Mouse (Mus musculus) urinary bladder, postnatal 14 days (tissue): ENCODE data around the gene Kng1.
"Not testable (repeated sequence)": the region's sequence is repeated elsewhere in the genome, so short reads cannot be mapped to it uniquely, and the experiment has no call there.

Experiments
- DNase-seq: peaks from one replicate; pipeline ENCODE4 v3.0.0; 2021; ENCODE audit warnings: low spot score

Kng1 gene

DNA sequence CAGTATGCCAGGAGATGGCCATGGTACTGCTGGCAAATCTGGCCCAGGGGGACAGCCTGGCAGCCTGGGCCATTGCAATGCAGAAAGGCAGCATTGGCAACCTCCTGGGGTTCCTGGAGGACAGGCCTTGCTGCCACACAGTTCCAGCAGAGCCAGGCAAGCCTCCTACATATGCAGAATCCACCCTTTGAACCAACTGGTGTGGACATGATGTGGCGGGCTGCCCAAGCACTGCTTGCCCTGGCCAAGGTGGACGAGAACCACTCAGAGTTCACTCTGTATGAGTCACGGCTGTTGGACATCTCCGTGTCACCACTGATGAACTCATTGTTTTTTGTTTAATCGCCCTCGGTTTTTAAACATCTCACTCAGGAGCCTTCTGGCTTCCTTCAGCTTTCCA, 36.5 kb downstream of the Kng1 start:
- DNase-seq: no peak

DNA sequence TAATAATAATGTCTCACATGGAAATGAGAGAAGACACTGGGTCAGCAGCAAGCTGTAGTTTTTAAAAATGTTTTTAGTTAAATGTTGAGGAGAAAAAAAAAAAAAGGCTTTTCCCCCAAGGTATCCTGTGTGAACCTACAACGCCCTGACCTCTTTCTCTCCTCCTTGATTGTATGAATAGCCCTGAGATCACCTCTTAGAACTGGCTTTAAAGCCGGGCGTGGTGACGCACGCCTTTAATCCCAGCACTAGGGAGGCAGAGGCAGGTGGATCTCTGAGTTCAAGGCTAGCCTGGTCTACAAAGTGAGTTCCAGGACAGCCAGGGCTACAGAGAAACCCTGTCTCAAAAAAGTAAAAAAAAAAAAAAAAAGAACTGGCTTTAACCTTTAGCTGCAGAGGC, 37.9 kb downstream of the Kng1 start:
- DNase-seq: not testable (repeated sequence)

DNA sequence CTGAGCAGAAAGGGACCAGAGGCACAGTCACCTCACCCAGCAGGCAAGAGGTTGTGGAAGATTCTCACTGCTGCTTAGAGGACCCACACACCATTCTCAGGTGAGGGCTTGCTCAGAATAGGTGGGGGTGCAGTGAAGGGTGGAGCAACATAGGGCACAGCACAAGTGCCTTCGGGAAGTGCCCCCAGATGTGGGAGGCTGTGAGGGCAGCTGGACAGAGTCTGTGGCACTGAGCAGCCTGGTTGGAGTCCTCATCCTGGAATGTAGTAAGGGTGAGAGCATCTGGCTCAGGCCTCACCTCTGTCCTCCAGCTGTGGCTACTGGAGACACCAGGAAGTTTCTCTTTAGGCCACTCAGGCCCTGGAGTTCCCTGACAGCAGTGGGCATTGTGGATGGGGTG, 39.2 kb downstream of the Kng1 start:
- DNase-seq: not testable (repeated sequence)

DNA sequence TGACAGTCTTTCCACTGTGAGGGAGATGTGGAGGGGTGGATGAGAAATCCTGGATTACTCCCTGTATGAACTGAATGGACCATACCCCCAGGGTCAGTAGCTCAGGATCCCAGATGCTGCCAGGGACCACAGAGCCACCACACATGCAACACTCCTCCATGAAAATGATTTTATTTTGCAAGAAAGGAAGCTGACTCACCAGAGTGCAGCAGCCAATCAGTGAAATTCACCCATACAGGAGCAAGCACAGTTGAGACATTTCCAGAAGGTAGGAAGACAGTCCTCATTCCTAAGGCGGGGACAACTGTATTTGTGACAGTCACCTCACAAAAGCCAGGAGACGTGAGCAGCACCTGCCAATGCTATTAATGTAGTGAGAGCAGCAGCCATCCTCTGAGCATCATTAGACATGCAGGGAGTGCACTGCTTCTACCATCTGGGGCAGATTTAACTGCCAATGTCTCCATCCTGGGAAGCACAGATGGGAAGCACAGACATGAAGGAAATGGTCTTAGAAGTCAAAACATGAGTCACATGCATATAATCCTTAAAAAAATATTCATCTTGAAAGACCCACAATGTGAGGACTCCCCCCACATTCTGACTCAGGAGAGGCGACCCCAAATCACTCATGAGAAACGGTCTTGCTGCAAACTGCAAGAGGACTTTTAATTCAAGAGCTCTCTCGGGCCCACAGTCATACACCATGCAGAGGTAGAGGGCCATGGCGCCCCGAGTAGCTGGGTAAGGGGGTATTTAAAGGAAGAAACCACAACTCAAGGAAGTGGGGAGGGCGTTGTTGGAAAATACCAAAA, 39.8 kb downstream of the Kng1 start:
- DNase-seq: not testable (repeated sequence)

DNA sequence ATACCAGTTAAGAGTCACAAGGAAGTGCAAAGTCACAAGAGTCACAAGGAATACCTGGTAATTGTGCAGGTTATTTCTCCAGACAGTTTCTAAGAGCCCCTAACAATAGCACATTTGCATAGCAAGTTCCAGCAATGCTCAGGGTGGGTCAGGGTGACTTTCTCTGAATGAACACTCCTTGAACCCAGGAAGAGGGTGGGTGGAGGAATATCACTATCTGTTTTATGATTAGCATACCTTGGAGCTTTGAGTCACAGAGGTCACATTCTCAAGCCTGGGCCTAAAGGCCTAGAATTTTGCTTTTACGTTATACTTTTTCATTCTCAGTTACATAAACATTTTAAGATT, 40.4 kb downstream of the Kng1 start:
- not testable (repeated sequence) for DNase-seq

DNA sequence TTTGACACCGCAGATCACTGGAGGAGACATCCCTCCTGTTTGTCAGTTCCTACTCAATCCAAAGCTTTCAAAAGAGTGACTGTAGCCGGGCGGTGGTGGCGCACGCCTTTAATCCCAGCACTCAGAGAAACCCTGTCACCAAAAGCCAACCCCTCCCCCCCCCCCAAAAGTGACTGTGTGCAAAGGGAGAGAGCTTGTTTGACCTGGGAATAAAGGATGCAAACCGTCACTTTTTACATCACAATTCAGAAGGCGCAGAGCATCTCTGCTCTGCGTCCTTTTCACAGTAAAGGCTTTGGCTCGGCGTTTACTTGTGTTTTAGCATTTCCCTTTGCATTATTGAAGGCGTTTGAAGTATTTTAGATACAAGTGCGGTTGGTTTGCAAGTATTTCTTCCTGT, 42.0 kb downstream of the Kng1 start:
- DNase-seq: no peak

DNA sequence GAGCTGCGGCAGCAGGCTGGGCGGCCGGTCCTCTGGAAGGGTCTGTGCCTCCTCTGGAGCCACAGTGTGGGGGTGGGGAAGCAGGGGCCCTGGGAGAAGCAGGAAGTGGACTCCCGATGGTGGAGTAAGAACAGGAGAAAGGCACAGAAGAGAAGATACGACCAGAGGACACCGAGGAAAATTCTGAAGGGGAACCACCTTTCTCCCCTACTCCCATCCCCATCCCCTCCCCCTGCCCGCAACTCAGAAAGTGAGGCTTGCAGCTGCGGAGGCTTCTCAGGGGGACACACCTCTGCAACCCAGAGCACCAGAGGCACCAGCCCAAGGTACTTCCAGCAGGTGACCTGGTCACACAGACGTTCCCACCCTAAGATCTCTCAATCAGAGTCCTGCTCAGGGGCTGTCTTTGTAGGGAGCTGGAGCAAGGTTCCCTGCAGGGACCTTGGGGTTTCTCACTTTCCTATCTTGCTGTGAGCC, 42.5 kb downstream of the Kng1 start:
- no peak for DNase-seq

DNA sequence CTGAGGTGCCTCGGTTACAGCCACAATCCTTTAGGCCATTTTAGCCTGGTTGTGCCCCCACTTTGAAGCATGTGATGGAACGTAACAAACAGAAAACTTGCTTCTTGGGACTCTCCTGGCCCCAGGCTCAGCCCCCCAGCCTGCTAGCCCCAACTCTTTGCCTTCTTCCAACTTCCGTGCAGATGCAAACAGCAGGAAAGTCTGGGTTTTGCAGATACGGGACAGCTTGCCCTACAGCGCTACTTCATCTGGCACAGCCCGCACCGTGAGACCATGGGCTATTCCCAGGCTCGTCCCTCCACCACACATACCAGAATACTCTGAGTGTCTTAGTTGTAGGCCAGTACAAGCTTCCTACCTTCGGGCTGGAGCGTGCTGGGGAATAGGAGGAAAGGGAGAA, 42.9 kb downstream of the Kng1 start:
- no peak for DNase-seq

DNA sequence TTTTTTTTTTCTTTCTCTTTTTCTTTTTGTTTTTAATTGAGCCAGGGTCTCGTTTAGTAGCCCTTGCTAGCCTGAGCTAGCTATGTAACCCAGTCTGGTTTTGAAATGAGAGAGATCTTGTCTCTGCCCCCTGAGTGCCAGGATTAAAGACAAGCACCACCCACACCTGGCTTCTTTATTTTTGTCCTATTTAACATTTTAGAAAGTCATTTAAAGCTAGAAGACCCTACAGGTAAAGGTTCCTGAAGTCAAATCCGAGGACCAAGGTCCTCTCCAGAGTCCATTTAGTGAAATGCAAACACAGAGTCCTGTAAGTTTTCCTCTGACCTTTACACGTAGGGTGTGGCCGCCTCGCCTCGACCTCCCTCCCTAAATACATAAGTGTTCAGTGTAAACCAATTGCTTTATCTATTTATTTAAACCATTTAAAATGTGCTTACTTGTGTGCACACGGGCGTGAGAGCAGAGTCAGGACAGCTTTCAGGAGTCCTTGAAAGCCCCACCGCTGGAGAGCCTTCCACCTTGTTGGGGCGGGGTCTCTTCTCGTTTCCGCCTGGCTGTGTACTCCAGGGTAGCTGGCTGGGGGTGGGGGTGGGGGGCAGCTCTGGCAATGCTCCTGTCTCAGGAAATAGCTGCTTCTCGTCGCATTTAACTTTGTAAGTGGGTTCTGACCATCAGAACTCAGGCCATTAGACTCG, 44.8 kb downstream of the Kng1 start:
- no peak for DNase-seq

DNA sequence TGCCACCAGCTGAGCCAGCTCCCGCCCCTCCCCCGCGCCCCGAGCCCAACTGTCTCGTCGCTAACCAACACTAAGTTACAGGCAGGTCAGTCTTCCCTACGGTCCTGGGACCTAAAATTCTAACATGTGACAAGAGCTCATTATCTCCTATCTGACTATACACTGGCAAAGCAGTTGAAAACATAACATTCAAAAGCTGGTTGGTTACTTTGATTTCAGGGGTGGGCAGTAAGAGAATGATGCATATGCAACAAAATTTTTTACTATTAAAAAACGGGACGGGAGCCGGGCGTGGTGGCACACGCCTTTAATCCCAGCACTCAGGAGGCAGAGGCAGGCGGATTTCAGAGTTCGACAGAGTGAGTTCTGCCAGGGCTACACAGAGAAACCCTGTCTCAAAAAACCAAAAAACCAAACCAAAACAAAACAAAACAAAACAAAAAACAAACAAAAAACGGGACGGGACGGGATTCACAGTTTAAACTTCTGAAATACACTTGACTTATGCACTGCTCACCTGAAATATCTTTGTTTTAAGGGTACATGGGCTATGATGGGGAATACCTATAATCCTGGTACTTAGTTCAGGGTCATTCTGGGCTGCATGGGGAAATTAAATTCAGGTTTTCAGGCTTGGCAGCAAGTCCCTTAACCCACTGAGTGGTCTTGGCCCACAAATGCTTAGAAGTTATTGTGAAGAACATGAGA, 45.5 kb downstream of the Kng1 start:
- DNase-seq: no peak

DNA sequence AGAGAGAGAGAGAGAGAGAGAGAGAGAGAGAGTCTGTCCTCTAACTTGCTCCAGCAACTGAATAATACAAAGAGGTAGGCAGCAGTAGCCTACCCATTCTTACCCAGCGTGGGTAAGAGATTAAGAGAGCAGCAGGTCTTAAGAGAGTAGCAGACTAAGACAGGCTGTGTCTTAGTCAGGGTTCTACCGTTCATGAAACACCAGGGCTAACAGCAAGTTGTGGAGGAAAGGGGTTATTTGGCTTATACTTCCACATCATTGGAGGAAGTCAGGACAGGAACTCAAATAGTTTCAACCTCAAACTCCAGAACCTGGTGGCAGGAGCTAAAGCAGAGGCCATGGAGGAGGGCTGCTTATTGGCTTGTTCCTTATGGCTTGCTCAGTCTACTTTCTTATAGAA, 46.2 kb downstream of the Kng1 start:
- DNase-seq: no peak

DNA sequence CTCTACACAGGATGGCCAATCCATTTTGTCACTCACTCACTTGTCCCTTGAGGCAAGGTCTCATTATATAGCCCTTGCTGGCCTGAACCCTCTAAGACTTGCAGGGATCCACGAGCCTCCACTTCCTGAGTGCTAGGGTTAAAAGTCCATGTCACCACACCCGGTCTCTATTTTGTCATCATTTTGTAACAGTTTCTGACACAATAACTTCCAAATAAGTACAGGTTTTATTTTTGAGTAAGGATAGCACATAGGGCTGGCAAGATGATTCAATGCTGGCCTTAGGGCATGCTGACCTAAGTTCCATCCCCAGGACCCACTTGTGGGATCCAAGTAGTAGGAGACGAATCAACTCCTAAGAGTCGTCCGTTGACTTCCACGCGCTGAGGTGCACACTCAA, 48.5 kb downstream of the Kng1 start:
- DNase-seq: no peak

DNA sequence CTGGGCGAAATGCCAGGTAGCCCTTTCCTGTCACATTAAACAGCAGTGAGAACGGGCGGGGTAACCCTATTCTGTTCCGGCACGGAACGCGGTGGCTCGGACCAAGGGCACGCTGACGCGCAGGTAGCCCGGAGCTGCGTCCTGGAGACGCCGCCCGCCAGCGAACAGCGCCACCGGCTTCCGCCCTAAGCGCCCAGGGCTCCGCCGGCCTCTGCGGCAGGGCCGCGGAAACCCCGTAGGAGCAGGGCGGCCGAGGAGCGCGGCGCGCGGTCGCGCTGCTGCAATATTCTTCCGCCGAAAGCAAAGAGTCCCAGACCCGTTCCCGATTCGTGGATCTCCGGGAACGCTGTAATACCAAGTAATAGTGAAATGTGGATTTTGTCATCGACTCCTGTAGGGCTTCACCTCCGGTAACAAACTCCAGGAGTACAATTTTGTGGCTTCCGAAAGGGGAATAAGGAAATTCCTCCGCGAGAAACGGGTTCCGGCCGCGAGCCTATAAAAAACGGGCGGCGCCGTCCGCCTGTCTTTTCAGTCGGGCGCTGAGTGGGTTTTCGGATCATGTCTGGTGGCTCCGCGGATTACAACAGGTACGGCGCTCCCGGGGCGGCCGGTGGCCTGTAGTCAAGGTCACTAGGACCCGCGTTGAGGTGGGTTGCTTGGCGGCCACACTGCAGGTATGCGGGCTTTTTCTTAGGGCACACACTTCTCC, 49.7 kb downstream of the Kng1 start, which contains the start of gene Eif4a2:
Eif4a2 (plus strand) TSS at position 214 of the 712 bp plus-strand sequence.
- DNase-seq: peak; percentile 93

DNA sequence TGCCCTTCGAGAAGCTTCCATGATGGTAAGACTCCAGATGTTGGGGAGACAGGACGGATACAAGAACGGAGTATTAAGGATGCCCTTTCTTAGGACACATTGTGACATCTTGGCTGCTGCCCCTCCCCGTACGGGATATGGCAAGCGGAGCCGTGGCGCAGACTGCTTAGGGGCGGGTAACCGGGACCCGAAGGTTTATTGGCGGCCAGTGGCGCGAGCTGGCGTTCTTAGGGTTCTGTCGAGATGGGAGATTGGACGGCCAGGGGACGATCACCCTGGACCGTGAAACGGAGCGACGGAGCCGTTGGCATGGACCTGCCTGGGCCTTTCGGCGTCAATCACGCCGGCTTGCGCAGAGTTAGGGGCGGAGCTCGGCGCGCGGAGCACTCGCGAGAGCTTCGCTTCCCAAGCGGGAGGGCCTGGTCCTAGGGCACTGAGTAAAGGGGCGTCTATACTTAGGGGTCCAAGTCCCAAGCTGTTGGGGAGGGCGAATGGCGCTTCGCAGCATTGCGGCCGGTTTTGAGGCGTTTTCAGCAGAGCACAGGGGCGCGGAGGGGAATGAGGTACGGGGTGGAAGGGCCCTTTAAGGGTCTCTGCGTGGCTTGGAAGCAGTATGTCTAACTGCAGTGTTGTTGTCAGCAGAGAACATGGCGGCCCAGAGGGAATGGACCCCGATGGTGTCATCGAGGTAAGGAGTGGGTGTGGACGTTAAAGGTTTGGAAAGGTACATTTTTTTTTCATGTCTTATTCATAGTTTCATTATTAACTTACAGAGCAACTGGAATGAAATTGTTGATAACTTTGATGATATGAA, 50.5 kb downstream of the Kng1 start:
- peak; percentile 84 for DNase-seq

DNA sequence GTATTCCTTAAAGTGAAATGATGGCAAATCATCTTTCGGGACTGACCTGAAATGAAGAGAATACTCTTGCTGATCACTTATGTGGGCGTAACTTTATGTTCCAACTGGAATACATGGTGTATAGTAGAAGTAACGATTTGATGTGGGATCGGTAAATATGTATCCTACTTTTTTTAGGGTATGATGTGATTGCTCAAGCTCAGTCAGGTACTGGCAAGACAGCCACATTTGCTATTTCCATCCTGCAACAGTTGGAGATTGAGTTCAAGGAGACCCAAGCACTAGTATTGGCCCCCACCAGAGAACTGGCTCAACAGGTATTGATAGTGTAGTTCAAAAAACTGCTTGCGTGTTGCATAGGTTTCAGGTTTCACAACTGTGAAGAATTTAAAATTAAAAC, 51.3 kb downstream of the Kng1 start:
- DNase-seq: no peak

DNA sequence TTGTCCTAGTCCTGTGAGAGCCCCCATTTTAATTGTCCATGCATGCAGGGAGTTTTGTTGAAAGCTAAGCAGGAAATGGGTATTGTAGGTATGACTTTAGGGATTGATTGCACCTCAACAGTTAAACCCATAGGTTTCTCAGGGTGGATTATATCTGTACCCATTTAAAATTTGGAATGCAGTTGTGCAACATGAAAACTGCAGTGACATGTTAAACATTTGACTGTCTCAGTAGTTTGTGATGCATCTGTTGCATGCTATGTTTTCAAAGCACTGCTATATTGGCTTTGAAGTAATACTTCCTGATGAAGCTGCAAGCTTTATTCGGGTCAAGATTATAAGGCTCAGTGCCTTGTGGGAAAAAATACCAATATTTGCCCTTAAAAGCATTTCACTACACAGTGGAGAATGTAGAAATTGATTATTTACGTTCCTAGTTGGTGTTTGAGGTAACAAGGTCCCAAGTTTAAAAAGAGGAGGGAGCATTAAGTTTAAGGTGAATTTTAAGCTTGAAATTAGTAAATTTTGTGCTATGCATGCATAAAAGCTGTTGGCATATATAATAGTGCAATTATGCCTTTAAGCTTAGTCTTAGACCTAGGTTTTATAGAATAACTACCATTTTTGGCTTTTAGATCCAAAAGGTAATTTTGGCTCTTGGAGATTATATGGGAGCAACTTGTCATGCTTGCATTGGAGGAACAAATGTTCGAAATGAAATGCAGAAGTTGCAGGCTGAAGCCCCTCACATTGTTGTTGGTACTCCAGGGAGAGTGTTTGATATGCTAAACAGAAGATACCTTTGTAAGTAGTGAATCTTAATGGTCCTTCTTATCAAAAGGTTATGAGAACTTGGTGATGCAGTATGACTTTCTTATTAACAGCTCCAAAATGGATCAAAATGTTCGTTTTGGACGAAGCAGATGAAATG, 52.0 kb downstream of the Kng1 start:
- no peak for DNase-seq

DNA sequence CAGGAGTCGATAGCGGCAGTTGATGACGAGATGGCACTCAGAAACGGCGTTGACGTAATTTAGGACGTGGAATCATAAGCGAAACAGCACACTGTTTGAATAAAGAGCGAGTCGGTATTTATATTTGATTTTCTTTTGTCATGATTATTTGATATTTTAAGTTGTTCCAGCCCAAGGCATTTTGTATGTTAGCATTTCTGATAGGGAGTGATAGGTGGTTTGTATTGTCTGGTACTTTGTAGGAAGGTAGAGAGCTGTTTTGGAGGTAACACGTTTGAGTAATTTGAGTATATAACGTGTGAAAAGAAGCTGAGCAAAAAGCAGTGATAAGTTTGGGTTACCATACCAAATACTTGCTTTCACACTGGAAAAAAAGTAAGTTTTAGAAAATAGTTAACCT, 54.7 kb downstream of the Kng1 start:
- DNase-seq: no peak

DNA sequence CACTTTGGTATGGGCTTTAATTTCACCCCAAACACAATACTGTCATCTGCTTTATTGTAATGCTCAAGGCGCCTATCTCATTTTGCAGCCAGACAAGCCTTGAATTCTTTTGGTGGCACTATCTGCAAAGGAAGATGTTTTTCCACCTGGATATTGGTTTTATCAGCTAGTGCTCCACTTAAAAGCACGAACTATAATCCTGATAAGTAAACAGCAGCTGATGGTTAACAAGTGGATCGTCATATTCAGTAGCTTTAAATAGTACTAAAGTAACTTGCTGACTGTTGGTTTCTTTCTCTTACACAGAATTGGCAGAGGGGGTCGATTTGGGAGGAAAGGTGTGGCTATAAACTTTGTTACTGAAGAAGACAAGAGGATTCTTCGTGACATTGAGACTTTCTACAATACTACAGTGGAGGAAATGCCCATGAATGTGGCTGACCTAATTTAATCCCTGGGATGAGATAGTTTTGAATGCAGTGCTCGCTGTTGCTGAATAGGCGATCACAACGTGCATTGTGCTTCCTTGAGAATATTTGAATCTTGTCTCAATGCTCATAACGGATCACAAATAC, 55.3 kb downstream of the Kng1 start:
- DNase-seq: no peak

DNA sequence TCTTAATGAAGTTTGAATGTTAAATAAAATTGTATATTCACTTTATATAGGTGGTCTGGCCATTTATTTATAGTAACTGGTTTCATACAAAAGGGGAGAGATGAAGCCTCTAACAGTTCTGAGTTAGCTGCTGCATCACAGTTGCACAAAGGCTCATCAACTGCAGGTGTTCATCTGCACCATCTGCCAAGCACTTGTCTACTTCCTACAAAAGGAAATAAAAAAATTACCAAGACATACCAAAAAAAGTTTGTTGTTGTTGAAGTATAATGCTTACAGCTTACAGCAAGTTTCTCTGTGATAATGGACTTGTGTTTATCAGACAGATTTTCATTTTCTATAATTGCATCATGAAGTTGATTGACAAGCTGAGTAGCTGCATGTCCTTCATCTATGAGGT, 56.2 kb downstream of the Kng1 start:
- DNase-seq: no peak
